Comparison of ENCODE assay signal across 8 mouse cellular contexts in the genomic region with DNA sequence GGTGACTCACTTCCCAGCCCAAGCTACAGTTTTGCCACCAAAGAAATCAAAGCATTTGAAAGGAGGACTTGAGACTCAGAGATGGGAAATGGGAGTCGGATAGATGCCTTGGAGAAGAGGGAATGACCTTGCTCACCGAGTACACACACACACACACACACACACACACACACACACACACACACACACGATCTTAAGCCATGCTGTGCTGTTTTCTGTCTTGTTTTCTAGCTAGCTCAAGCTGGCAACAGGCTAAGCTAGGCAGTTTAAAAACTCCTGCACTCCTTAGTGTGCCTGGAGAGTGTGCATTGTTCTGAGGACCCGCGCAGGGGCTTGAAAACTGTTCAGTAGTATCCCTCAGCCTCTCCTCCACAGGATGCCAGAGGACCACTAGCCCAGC. TPM values are rescaled to one million over a fixed set of nuclear protein-coding genes. Genes with fewer than 3 reads are reported as not detected.
DNase-seq lines count a peak whose midpoint lies in the region; ATAC-seq and TF ChIP-seq lines count a peak whose summit lies in the region.
"Had no signal": no experiment of that assay in that cellular context is flagged by ENCODE, and none has a peak within 500 bp of the region (broad histone marks: within the 10 kb centered on the region; RNA-seq: fewer than 3 reads in every experiment).

No protein-coding gene starts in this region.

- no peaks in the 10 kb centered on the region for H3K36me3 ChIP-seq in heart, embryonic 16.5 days (ENCODE audit: control insufficient read depth, insufficient read depth)
- H3K36me3 ChIP-seq in heart, embryonic 11.5 days (ENCODE audit: control insufficient read depth, insufficient read depth, low read length): no peaks in the 10 kb centered on the region
- H3K36me3 ChIP-seq in embryonic facial prominence, embryonic 14.5 days (ENCODE audit: control insufficient read depth, insufficient read depth, low read length): no peaks in the 10 kb centered on the region
- no peaks in the 10 kb centered on the region for H3K36me3 ChIP-seq in forebrain, embryonic 16.5 days (ENCODE audit: control insufficient read depth, insufficient read depth)
- no peaks in the 10 kb centered on the region for H3K36me3 ChIP-seq in midbrain, embryonic 15.5 days (replicated peaks)
- no peaks in the 10 kb centered on the region for H3K36me3 ChIP-seq in thymus, adult 2 months (ENCODE audit: control insufficient read depth, insufficient read depth, low read length)

- peak overlapping the region; percentile 80 for H3K4me2 ChIP-seq in heart, embryonic 16.5 days (ENCODE audit: low read depth, low read length)
- H3K4me2 ChIP-seq in heart, embryonic 11.5 days: no peak overlapping the region; the same call in 1 of the 2 replicates
- peak overlapping the region; percentile 85 for H3K4me2 ChIP-seq in embryonic facial prominence, embryonic 14.5 days (ENCODE audit: low read depth, low read length)
- peak overlapping the region; percentile 70 for H3K4me2 ChIP-seq in forebrain, embryonic 16.5 days (ENCODE audit: low read length)
- H3K4me2 ChIP-seq in midbrain, embryonic 15.5 days: peak overlapping the region; percentile 86

- H3K27ac ChIP-seq in heart, embryonic 16.5 days (ENCODE audit: low read length): no peak overlapping the region
- no peak overlapping the region for H3K27ac ChIP-seq in heart, embryonic 11.5 days (ENCODE audit: low read depth, low read length)
- H3K27ac ChIP-seq in embryonic facial prominence, embryonic 14.5 days (replicated peaks; ENCODE audit: low read depth, low read length): no peak overlapping the region
- no peak overlapping the region for H3K27ac ChIP-seq in forebrain, embryonic 16.5 days (ENCODE audit: low read length)
- H3K27ac ChIP-seq in midbrain, embryonic 15.5 days: no peak overlapping the region
- H3K27ac ChIP-seq in thymus, adult 2 months (ENCODE audit: control insufficient read depth, insufficient read depth, low read length): no peak overlapping the region

- DNase-seq in embryonic facial prominence, embryonic 14.5 days (ENCODE audit: low spot score): no peak
- no peak for DNase-seq in spleen, postnatal 4 days (ENCODE audit: low spot score in 2 of 2)
- DNase-seq in thymus, adult 2 months: no peak
- DNase-seq: thymus, postnatal 14 days had no signal

- H3K27me3 ChIP-seq in heart, embryonic 16.5 days (ENCODE audit: control insufficient read depth, insufficient read depth, low read length): peaks cover 2% of the 10 kb centered on the region; the same call in 1 of the 2 replicates
- H3K27me3 ChIP-seq in heart, embryonic 11.5 days (ENCODE audit: control insufficient read depth, insufficient read depth, low read length): no peaks in the 10 kb centered on the region
- no peaks in the 10 kb centered on the region for H3K27me3 ChIP-seq in embryonic facial prominence, embryonic 14.5 days (replicated peaks; ENCODE audit: control insufficient read depth, insufficient read depth, low read length)
- H3K27me3 ChIP-seq in forebrain, embryonic 16.5 days (replicated peaks; ENCODE audit: control insufficient read depth, insufficient read depth, low read length): no peaks in the 10 kb centered on the region; the same call in 1 of the 2 replicates
- no peaks in the 10 kb centered on the region for H3K27me3 ChIP-seq in midbrain, embryonic 15.5 days (replicated peaks)
- H3K27me3 ChIP-seq in thymus, adult 2 months (ENCODE audit: control insufficient read depth, insufficient read depth, low read length): no peaks in the 10 kb centered on the region

- no peak for TF ChIP-seq CTCF in thymus, adult 2 months (IDR thresholded peaks at IDR 0.05; ENCODE audit: borderline replicate concordance, control insufficient read depth, extremely low read depth, insufficient read depth, low read length, poor library complexity)

- no peak for TF ChIP-seq POLR2A in thymus, adult 2 months (IDR thresholded peaks at IDR 0.05; ENCODE audit: control insufficient read depth, extremely low read depth, insufficient read depth, low read length, poor library complexity)

- no peak overlapping the region for H3K4me3 ChIP-seq in heart, embryonic 16.5 days (ENCODE audit: low read length)
- no peak overlapping the region for H3K4me3 ChIP-seq in heart, embryonic 11.5 days (ENCODE audit: low read depth, low read length)
- peak overlapping the region; percentile 41; the same call in 1 of the 2 replicates for H3K4me3 ChIP-seq in embryonic facial prominence, embryonic 14.5 days (ENCODE audit: low read depth, low read length)
- H3K4me3 ChIP-seq in forebrain, embryonic 16.5 days (replicated peaks; ENCODE audit: low read length): no peak overlapping the region; the same call in 1 of the 2 replicates
- peak overlapping the region; percentile 50 for H3K4me3 ChIP-seq in midbrain, embryonic 15.5 days
- no peak overlapping the region for H3K4me3 ChIP-seq in thymus, adult 2 months (ENCODE audit: control insufficient read depth, insufficient read depth, low read length)

- H3K9me3 ChIP-seq in heart, embryonic 16.5 days (replicated peaks; ENCODE audit: control insufficient read depth, low read length): no peaks in the 10 kb centered on the region
- H3K9me3 ChIP-seq in heart, embryonic 11.5 days (replicated peaks; ENCODE audit: control insufficient read depth, low read length): no peaks in the 10 kb centered on the region
- H3K9me3 ChIP-seq in embryonic facial prominence, embryonic 14.5 days (ENCODE audit: control insufficient read depth, low read length): no peaks in the 10 kb centered on the region
- no peaks in the 10 kb centered on the region for H3K9me3 ChIP-seq in forebrain, embryonic 16.5 days (ENCODE audit: control insufficient read depth, low read length)
- no peaks in the 10 kb centered on the region for H3K9me3 ChIP-seq in midbrain, embryonic 15.5 days

- H3K4me1 ChIP-seq in heart, embryonic 16.5 days (ENCODE audit: control insufficient read depth, insufficient read depth, low read length): peaks cover 8% of the 10 kb centered on the region
- peaks cover 3% of the 10 kb centered on the region; the same call in 1 of the 2 replicates for H3K4me1 ChIP-seq in heart, embryonic 11.5 days (ENCODE audit: control insufficient read depth, insufficient read depth, low read length)
- peaks cover 19% of the 10 kb centered on the region for H3K4me1 ChIP-seq in embryonic facial prominence, embryonic 14.5 days (ENCODE audit: control insufficient read depth, insufficient read depth, low read length)
- H3K4me1 ChIP-seq in forebrain, embryonic 16.5 days (replicated peaks; ENCODE audit: control insufficient read depth, insufficient read depth, low read length): peaks cover 11% of the 10 kb centered on the region
- peaks cover 14% of the 10 kb centered on the region for H3K4me1 ChIP-seq in midbrain, embryonic 15.5 days
- no peaks in the 10 kb centered on the region for H3K4me1 ChIP-seq in thymus, adult 2 months (replicated peaks; ENCODE audit: control insufficient read depth, insufficient read depth, low read length)

- H3K9ac ChIP-seq in heart, embryonic 16.5 days (ENCODE audit: low read length): no peak overlapping the region
- H3K9ac ChIP-seq in heart, embryonic 11.5 days (ENCODE audit: low read depth, low read length): no peak overlapping the region
- 0 out of 2 replicates have a peak overlapping the region, but pooled peaks have one; percentile 55 for H3K9ac ChIP-seq in embryonic facial prominence, embryonic 14.5 days (ENCODE audit: low read depth, low read length)
- H3K9ac ChIP-seq in forebrain, embryonic 16.5 days (replicated peaks; ENCODE audit: low read depth, low read length): no peak overlapping the region
- H3K9ac ChIP-seq in midbrain, embryonic 15.5 days: no peak overlapping the region; the same call in 1 of the 2 replicates

- ATAC-seq in heart, embryonic 16.5 days (replicated peaks; ENCODE audit: extremely low read depth, insufficient read depth, low FRiP score): no peak
- ATAC-seq in heart, embryonic 11.5 days (replicated peaks; ENCODE audit: insufficient number of reproducible peaks, low FRiP score, low TSS enrichment): no peak
- ATAC-seq in embryonic facial prominence, embryonic 14.5 days (ENCODE audit: low read depth): no peak
- no peak; the same call in 1 of the 2 replicates for ATAC-seq in forebrain, embryonic 16.5 days
- ATAC-seq in midbrain, embryonic 15.5 days (replicated peaks): peak; percentile 19

- 56% methylated on average over 5 of the region's 5 CpGs for WGBS in heart, embryonic 16.5 days
- WGBS in heart, embryonic 11.5 days (ENCODE audit: insufficient replicate concordance): 53% methylated on average over 5 of the region's 5 CpGs
- 36% methylated on average over 5 of the region's 5 CpGs for WGBS in embryonic facial prominence, embryonic 14.5 days
- 24% methylated on average over 5 of the region's 5 CpGs for WGBS in forebrain, embryonic 16.5 days
- 39% methylated on average over 5 of the region's 5 CpGs for WGBS in midbrain, embryonic 15.5 days
- 71% methylated on average over 5 of the region's 5 CpGs for WGBS in thymus, adult 2 months

RNA-seq across cellular contexts. Expression of a gene that starts 1.2 kb away (rescaled TPM):
- 1.9 and 2.1 TPM in 2 replicates for polyA plus RNA-seq in heart, embryonic 16.5 days (2015; fragmentation: Nextera tagmentation; extraction: Ambion mirVana)
- 1.7 and 1.8 TPM in 2 replicates for polyA plus RNA-seq in heart, embryonic 11.5 days (2014; fragmentation: Nextera tagmentation; extraction: Ambion mirVana)
- 42.7 and 45.0 TPM in 2 replicates for polyA plus RNA-seq in embryonic facial prominence, embryonic 14.5 days (2014; fragmentation: Nextera tagmentation; extraction: Ambion mirVana)
- polyA plus RNA-seq in forebrain, embryonic 16.5 days (2015; fragmentation: Nextera tagmentation; extraction: Ambion mirVana): 1.7 and 3.1 TPM in 2 replicates
- 3.3 and 4.0 TPM in 2 replicates for polyA plus RNA-seq in midbrain, embryonic 15.5 days (2015; fragmentation: Nextera tagmentation; extraction: Ambion mirVana)
- 0.20 and 0.26 TPM in 2 replicates for polyA plus RNA-seq in thymus, adult 2 months (2012; rRNA removed)

Comparison
In these comparisons a context has a peak if more than half of its experiments do, and no peak if none do; other contexts are left out.
1. H3K4me3 ChIP-seq: peak in embryonic facial prominence, embryonic 14.5 days (single experiment) and midbrain, embryonic 15.5 days (single experiment); none in heart, embryonic 16.5 days (single experiment), heart, embryonic 11.5 days (single experiment), forebrain, embryonic 16.5 days (single experiment) and thymus, adult 2 months (single experiment).